Mouse (Mus musculus): Measurements from ENCODE around the gene Sdk1. TPM values are rescaled to one million over a fixed set of nuclear protein-coding genes. Genes with fewer than 3 reads are reported as not detected.

The Sdk1 gene
- polyA plus RNA-seq, 1 experiment from 2014 or later = 1.7 TPM

- H3K36me3 ChIP-seq (ENCODE audit: control insufficient read depth, insufficient read depth, low read length) = 0 out of 2 replicates have a peak, but pooled peaks cover 2% of the 10 kb centered on the region
- no peak overlapping the region for H3K9ac ChIP-seq (ENCODE audit: low read depth, low read length)
- WGBS = 88% methylated on average over 8 of the region's 8 CpGs
- no peaks in the 10 kb centered on the region; the same call in 1 of the 2 replicates for H3K9me3 ChIP-seq (ENCODE audit: control insufficient read depth, low read length)
- H3K27ac ChIP-seq (ENCODE audit: low read length) = no peak overlapping the region
- no peak for ATAC-seq
- H3K4me1 ChIP-seq (ENCODE audit: control insufficient read depth, insufficient read depth, low read length) = no peaks in the 10 kb centered on the region
- no peaks in the 10 kb centered on the region for H3K27me3 ChIP-seq (replicated peaks; ENCODE audit: control insufficient read depth, insufficient read depth, low read length)
- no peak overlapping the region for H3K4me3 ChIP-seq (ENCODE audit: low read length)
- no peak overlapping the region for H3K4me2 ChIP-seq (ENCODE audit: low read depth, low read length)
Observed at GRCm38 (mm10) chr5:142149594-142149993, 908.3 kb downstream of the Sdk1 start.

GRCm38 (mm10) chr5:142150756-142151155 is 909.5 kb downstream of the Sdk1 start:
- Histone ChIP-seq H3K9me3 (ENCODE audit: control insufficient read depth, low read length) (no peaks in the 10 kb centered on the region; the same call in 1 of the 2 replicates), H3K4me2 (ENCODE audit: low read depth, low read length) (no peak overlapping the region), H3K27ac (ENCODE audit: low read length) (no peak overlapping the region), H3K27me3 (replicated peaks; ENCODE audit: control insufficient read depth, insufficient read depth, low read length) (no peaks in the 10 kb centered on the region), H3K36me3 (ENCODE audit: control insufficient read depth, insufficient read depth, low read length) (0 out of 2 replicates have a peak, but pooled peaks cover 2% of the 10 kb centered on the region), H3K4me3 (ENCODE audit: low read length) (no peak overlapping the region), H3K4me1 (ENCODE audit: control insufficient read depth, insufficient read depth, low read length) (no peaks in the 10 kb centered on the region), H3K9ac (ENCODE audit: low read depth, low read length) (no peak overlapping the region)
- no peak for ATAC-seq
- 97% methylated on average over 4 of the region's 4 CpGs for WGBS

DNA sequence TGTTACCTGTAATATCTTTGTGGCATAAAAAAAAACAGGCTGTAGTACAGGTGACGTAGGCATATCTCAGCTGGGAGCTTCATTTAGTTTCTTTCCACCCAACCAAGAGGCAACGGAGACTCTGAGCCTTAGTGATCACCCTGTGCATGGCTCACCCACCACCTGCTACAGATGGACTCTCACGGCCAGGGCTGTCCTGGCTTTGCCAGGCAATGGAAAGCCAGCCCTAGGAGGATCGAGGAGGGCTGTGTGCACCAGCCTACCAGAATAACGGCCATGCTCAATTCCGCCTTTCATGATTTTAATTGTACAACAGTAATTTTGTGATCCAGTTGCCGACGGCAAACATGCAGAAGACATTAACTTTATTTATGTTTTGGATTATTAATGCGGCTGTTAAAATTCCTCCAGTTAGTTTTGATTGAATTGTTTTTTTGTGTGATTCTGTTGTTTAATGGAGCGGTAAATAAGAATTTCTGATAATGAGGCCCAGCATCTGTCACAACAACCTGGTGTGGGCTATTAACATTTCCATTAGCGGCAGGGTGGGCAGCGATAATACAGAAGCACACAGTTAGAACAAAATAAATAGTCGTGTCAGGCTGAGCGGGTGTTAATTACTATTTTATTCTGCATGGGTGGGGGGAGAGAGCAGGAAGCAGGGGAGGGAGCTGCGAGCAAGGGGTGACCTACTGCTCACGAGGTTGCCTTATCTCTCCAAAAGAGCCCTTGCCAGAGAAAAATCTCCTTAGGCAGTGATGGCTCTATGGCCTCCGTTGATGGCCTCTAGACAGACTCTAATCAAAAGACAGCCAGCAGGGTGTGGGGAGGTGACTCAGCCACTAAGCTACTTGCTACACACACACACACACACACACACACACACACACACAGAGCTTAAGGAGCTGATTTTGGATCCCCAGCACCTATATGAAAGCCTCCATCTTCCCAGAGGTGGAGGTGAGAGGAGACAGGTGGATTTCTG is 915.9 kb downstream of the Sdk1 start:
- Histone ChIP-seq H3K4me1 (ENCODE audit: control insufficient read depth, insufficient read depth, low read length) (no peaks in the 10 kb centered on the region), H3K4me3 (ENCODE audit: low read length) (no peak overlapping the region), H3K9me3 (ENCODE audit: control insufficient read depth, low read length) (no peaks in the 10 kb centered on the region), H3K36me3 (ENCODE audit: control insufficient read depth, insufficient read depth, low read length) (no peaks in the 10 kb centered on the region), H3K27ac (ENCODE audit: low read length) (no peak overlapping the region), H3K27me3 (replicated peaks; ENCODE audit: control insufficient read depth, insufficient read depth, low read length) (no peaks in the 10 kb centered on the region), H3K9ac (ENCODE audit: low read depth, low read length) (no peak overlapping the region), H3K4me2 (ENCODE audit: low read depth, low read length) (no peak overlapping the region)
- WGBS = 79% methylated on average over 17 of the region's 17 CpGs
- ATAC-seq = no peak

- Histone ChIP-seq H3K27me3 (replicated peaks; ENCODE audit: control insufficient read depth, insufficient read depth, low read length) (no peaks in the 10 kb centered on the region), H3K9me3 (ENCODE audit: control insufficient read depth, low read length) (no peaks in the 10 kb centered on the region), H3K4me2 (ENCODE audit: low read depth, low read length) (no peak overlapping the region), H3K36me3 (ENCODE audit: control insufficient read depth, insufficient read depth, low read length) (no peaks in the 10 kb centered on the region), H3K4me3 (ENCODE audit: low read length) (no peak overlapping the region), H3K27ac (ENCODE audit: low read length) (no peak overlapping the region), H3K4me1 (ENCODE audit: control insufficient read depth, insufficient read depth, low read length) (no peaks in the 10 kb centered on the region), H3K9ac (ENCODE audit: low read depth, low read length) (no peak overlapping the region)
- no peak for ATAC-seq
- 91% methylated on average over 4 of the region's 4 CpGs for WGBS
Observed at GRCm38 (mm10) chr5:142163483-142163882, 922.2 kb downstream of the Sdk1 start.

DNA sequence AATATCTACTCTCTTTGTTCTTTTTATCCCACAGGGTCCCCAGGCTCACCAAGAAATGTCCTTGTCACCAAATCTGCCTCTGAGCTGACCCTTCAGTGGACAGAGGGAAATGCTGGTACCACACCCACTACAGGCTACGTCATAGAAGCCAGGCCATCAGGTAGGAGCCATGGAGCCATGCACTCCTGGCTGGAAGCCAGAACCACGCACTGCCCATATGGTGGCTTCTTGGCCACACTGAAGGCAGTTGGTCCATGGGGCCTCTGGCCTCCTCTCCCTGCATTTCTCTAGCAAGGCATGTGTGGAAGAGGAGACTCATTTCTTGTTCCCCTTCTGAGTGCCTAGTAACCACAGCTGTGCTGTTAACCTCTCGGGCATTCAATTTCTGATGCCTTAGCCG is 932.3 kb downstream of the Sdk1 start:
- H3K36me3 ChIP-seq (ENCODE audit: control insufficient read depth, insufficient read depth, low read length) = no peaks in the 10 kb centered on the region
- no peak for ATAC-seq
- no peaks in the 10 kb centered on the region for H3K27me3 ChIP-seq (replicated peaks; ENCODE audit: control insufficient read depth, insufficient read depth, low read length)
- H3K4me1 ChIP-seq (ENCODE audit: control insufficient read depth, insufficient read depth, low read length) = no peaks in the 10 kb centered on the region
- no peak overlapping the region for H3K4me3 ChIP-seq (ENCODE audit: low read length)
- H3K9ac ChIP-seq (ENCODE audit: low read depth, low read length) = no peak overlapping the region
- no peak overlapping the region for H3K27ac ChIP-seq (ENCODE audit: low read length)
- H3K9me3 ChIP-seq (ENCODE audit: control insufficient read depth, low read length) = no peaks in the 10 kb centered on the region
- no peak overlapping the region for H3K4me2 ChIP-seq (ENCODE audit: low read depth, low read length)
- WGBS = 82% methylated on average over 4 of the region's 4 CpGs

DNA sequence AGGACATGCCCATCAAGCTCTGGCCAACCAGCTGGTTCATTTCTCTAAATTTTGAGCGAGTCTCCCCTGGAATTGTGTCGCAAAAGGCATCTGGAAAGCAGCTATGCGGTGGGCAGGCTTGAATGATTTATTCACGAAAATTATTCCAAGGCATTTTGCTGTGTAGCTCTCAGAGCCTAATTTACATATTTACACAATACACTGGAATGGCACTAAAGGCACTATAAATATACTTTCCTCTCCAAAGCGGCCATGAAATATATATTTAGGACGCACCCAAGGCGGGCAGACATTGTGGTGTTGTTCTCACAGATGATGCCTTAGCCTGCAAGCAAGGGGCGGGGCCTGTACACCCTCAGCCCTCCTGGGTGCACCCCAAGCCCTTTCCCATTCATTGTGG is 936.9 kb downstream of the Sdk1 start:
- H3K27me3 ChIP-seq (replicated peaks; ENCODE audit: control insufficient read depth, insufficient read depth, low read length) = no peaks in the 10 kb centered on the region
- no peaks in the 10 kb centered on the region for H3K4me1 ChIP-seq (ENCODE audit: control insufficient read depth, insufficient read depth, low read length)
- H3K4me2 ChIP-seq (ENCODE audit: low read depth, low read length) = no peak overlapping the region
- H3K9ac ChIP-seq (ENCODE audit: low read depth, low read length) = no peak overlapping the region
- no peaks in the 10 kb centered on the region for H3K36me3 ChIP-seq (ENCODE audit: control insufficient read depth, insufficient read depth, low read length)
- H3K27ac ChIP-seq (ENCODE audit: low read length) = no peak overlapping the region
- no peak overlapping the region for H3K4me3 ChIP-seq (ENCODE audit: low read length)
- no peaks in the 10 kb centered on the region for H3K9me3 ChIP-seq (ENCODE audit: control insufficient read depth, low read length)
- 68% methylated on average over 8 of the region's 8 CpGs for WGBS
- no peak for ATAC-seq

DNA sequence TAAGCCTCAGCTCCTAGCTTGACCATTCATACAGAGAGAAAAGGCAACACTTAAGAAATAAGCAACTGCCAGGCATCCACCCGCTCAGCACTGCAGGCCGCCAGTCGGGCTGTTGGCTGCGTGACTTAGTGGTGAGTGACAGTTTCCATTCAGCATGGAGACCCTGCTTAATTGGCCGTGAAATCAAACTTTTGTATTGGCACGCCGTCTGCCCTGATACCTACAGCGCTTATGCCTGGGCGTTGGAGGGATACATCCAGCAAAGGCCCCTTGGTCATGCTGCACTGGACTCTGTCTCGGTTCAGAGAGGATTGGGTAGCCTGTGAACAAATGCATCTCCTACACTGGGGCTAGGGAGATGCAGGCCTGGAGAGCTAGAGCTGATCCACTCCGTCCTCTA is 938.0 kb downstream of the Sdk1 start:
- Histone ChIP-seq H3K9me3 (ENCODE audit: control insufficient read depth, low read length) (no peaks in the 10 kb centered on the region), H3K4me1 (ENCODE audit: control insufficient read depth, insufficient read depth, low read length) (no peaks in the 10 kb centered on the region), H3K27ac (ENCODE audit: low read length) (no peak overlapping the region), H3K4me2 (ENCODE audit: low read depth, low read length) (no peak overlapping the region), H3K9ac (ENCODE audit: low read depth, low read length) (no peak overlapping the region), H3K36me3 (ENCODE audit: control insufficient read depth, insufficient read depth, low read length) (no peaks in the 10 kb centered on the region), H3K4me3 (ENCODE audit: low read length) (no peak overlapping the region), H3K27me3 (replicated peaks; ENCODE audit: control insufficient read depth, insufficient read depth, low read length) (no peaks in the 10 kb centered on the region)
- ATAC-seq = no peak
- 78% methylated on average over 11 of the region's 11 CpGs for WGBS

DNA sequence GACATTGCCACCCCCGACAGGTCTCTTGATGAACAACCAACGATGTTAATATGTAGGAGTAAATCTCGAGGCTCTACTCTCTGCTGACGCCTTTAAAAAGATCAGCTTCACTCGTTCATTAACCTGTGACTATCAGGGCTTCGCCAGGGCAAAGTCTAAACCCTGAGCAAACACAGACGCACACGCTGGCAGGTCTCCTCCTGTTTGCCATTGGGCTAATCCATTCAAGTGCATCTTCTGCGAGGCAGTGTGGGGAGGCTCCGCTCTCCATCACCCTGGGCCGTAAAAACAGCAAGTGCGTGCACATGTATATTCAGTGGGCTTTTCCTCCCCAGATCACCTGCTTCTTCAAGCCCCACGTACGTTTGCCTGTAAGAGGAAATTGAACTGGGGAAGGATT is 940.6 kb downstream of the Sdk1 start:
- Histone ChIP-seq H3K9me3 (ENCODE audit: control insufficient read depth, low read length) (no peaks in the 10 kb centered on the region), H3K4me3 (ENCODE audit: low read length) (no peak overlapping the region), H3K4me2 (ENCODE audit: low read depth, low read length) (no peak overlapping the region), H3K27me3 (replicated peaks; ENCODE audit: control insufficient read depth, insufficient read depth, low read length) (no peaks in the 10 kb centered on the region), H3K9ac (ENCODE audit: low read depth, low read length) (no peak overlapping the region), H3K27ac (ENCODE audit: low read length) (no peak overlapping the region), H3K4me1 (ENCODE audit: control insufficient read depth, insufficient read depth, low read length) (no peaks in the 10 kb centered on the region), H3K36me3 (ENCODE audit: control insufficient read depth, insufficient read depth, low read length) (no peaks in the 10 kb centered on the region)
- peak; percentile 98 for ATAC-seq
- 31% methylated on average over 14 of the region's 14 CpGs for WGBS

DNA sequence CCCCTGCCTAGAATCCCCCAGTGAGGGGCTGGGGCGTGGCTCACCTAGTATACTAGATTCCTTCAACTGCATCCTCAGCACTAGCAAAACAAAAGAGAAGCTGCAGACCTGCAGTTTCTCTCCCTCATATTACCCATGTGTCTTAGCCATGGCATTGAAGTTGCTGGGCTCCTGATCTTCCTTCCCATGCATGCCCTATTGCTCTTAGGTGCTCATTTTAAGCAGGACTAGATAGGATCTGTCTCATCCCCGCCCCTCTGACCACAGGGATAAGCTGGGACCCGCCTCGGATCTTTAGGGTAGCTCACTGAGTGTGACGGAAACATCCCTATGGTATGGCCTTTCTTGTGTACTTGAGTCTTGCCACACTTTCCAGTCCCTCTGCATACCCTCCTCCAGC is 947.5 kb downstream of the Sdk1 start:
- H3K4me3 ChIP-seq (ENCODE audit: low read length) = no peak overlapping the region
- H3K36me3 ChIP-seq (ENCODE audit: control insufficient read depth, insufficient read depth, low read length) = 0 out of 2 replicates have a peak, but pooled peaks cover 3% of the 10 kb centered on the region
- H3K27me3 ChIP-seq (replicated peaks; ENCODE audit: control insufficient read depth, insufficient read depth, low read length) = no peaks in the 10 kb centered on the region
- H3K4me1 ChIP-seq (ENCODE audit: control insufficient read depth, insufficient read depth, low read length) = no peaks in the 10 kb centered on the region
- no peak overlapping the region for H3K4me2 ChIP-seq (ENCODE audit: low read depth, low read length)
- WGBS = 84% methylated on average over 5 of the region's 5 CpGs
- no peak overlapping the region for H3K9ac ChIP-seq (ENCODE audit: low read depth, low read length)
- H3K27ac ChIP-seq (ENCODE audit: low read length) = no peak overlapping the region
- ATAC-seq = no peak
- H3K9me3 ChIP-seq (ENCODE audit: control insufficient read depth, low read length) = no peaks in the 10 kb centered on the region
